Mouse (Mus musculus) MEL (cell line): ENCODE data around the gene Gm44579. TPM values are rescaled to one million over a fixed set of nuclear protein-coding genes. Genes with fewer than 3 reads are reported as not detected.

Source experiments
- DNase-seq: peaks from one replicate; pipeline ENCODE4 v3.0.0; 2011; ENCODE audit warnings: low read depth, low spot score
- H3K27ac ChIP-seq: 2 replicates; pipeline ENCODE4 v1.5.1; 2012; ENCODE audit warnings: low read depth, mild to moderate bottlenecking, control low read depth, low read length, moderate library complexity; ENCODE audit not compliant: control insufficient read depth
- H3K27me3 ChIP-seq, 2 experiments: fragments of 150-350 bp in 1 of 2; sonication (generic) in 1 of 2; 2 replicates each; pipeline ENCODE4 v1.6.1; 2012; ENCODE audit warnings: low read length in 2 of 2, mild to moderate bottlenecking in 2 of 2, improper control_type of control experiment in 1 of 2, moderate library complexity in 1 of 2; ENCODE audit not compliant: insufficient read depth in 2 of 2, control insufficient read depth in 1 of 2
- H3K36me3 ChIP-seq, 2 experiments: 2 replicates each; pipeline ENCODE4 v1.6.1; 2012 to 2014; ENCODE audit warnings: low read length in 2 of 2, improper control_type of control experiment in 1 of 2, inconsistent platforms in 1 of 2, mild to moderate bottlenecking in 1 of 2; ENCODE audit not compliant: insufficient read depth in 2 of 2, control insufficient read depth in 1 of 2
- H3K4me1 ChIP-seq, 2 experiments: fragments of 150-350 bp in 1 of 2; sonication (generic) in 1 of 2; 2 replicates each; pipeline ENCODE4 v1.6.1; 2012; ENCODE audit warnings: low read length in 2 of 2, improper control_type of control experiment in 1 of 2, mild to moderate bottlenecking in 1 of 2; ENCODE audit not compliant: insufficient read depth in 2 of 2, control insufficient read depth in 1 of 2
- H3K4me3 ChIP-seq, 2 experiments: fragments of 150-350 bp in 1 of 2; sonication (generic) in 1 of 2; 2 replicates each; pipeline ENCODE4 v1.5.1; 2012; ENCODE audit warnings: low read depth in 2 of 2, low read length in 2 of 2, mild to moderate bottlenecking in 2 of 2, moderate library complexity in 2 of 2, control low read depth in 1 of 2, improper control_type of control experiment in 1 of 2; ENCODE audit not compliant: control insufficient read depth in 1 of 2, insufficient read depth in 1 of 2
- H3K79me2 ChIP-seq: 2 replicates; pipeline ENCODE4 v1.6.1; 2012; ENCODE audit warnings: mild to moderate bottlenecking, low read length, moderate library complexity; ENCODE audit not compliant: control insufficient read depth, poor library complexity, insufficient read depth
- H3K9ac ChIP-seq: 2 replicates; pipeline ENCODE4 v1.6.1; 2012; ENCODE audit warnings: low read depth, mild to moderate bottlenecking, control low read depth, low read length, moderate library complexity; ENCODE audit not compliant: control insufficient read depth, poor library complexity, severe bottlenecking
- H3K9me3 ChIP-seq: fragments of 150-350 bp; sonication (generic); replicated peaks from 2 replicates; pipeline ENCODE4 v1.6.1; 2012; ENCODE audit warnings: mild to moderate bottlenecking, low read length, improper control_type of control experiment, moderate library complexity; ENCODE audit not compliant: insufficient read depth
- BHLHE40 ChIP-seq: IDR thresholded peaks from 2 replicates; pipeline ENCODE4 v1.6.1; 2012; ENCODE audit warnings: low read depth, mild to moderate bottlenecking, inconsistent platforms, low read length, improper control_type of control experiment, borderline replicate concordance
- CHD1 ChIP-seq: IDR thresholded peaks from 2 replicates; pipeline ENCODE4 v1.6.1; 2012; ENCODE audit warnings: low read depth, mild to moderate bottlenecking, inconsistent platforms, low read length, improper control_type of control experiment
- CTCF ChIP-seq, 3 experiments: IDR thresholded peaks in 2 of 3; conservative IDR thresholded peaks in 1 of 3; 2 replicates each; pipeline ENCODE4 v1.5.1; 2011 to 2012; ENCODE audit warnings: low read length in 3 of 3, low read depth in 2 of 3, mild to moderate bottlenecking in 2 of 3, improper control_type of control experiment in 1 of 3, inconsistent platforms in 1 of 3, mixed read lengths in 1 of 3, moderate library complexity in 1 of 3; ENCODE audit not compliant: control insufficient read depth in 1 of 3, insufficient read depth in 1 of 3, poor library complexity in 1 of 3, severe bottlenecking in 1 of 3
- EP300 ChIP-seq, 2 experiments: IDR thresholded peaks; 2 replicates each; pipeline ENCODE4 v1.6.1; 2011; ENCODE audit warnings: improper control_type of control experiment in 2 of 2, low read length in 2 of 2, low read depth in 1 of 2, mild to moderate bottlenecking in 1 of 2
- ETS1 ChIP-seq: IDR thresholded peaks from 2 replicates; pipeline ENCODE4 v1.6.1; 2012; ENCODE audit warnings: low read depth, mild to moderate bottlenecking, inconsistent platforms, low read length, improper control_type of control experiment, moderate library complexity
- GATA1 ChIP-seq: IDR thresholded peaks from 2 replicates; pipeline ENCODE4 v1.6.1; 2011; ENCODE audit warnings: low read depth, low read length, improper control_type of control experiment
- MAZ ChIP-seq: IDR thresholded peaks from 2 replicates; pipeline ENCODE4 v1.6.1; 2012; ENCODE audit warnings: low read depth, mild to moderate bottlenecking, inconsistent platforms, low read length, improper control_type of control experiment
- MXI1 ChIP-seq: IDR thresholded peaks from 2 replicates; pipeline ENCODE4 v1.6.1; 2011; ENCODE audit warnings: mild to moderate bottlenecking, low read depth, low read length, improper control_type of control experiment
- MYB ChIP-seq: IDR thresholded peaks from 2 replicates; pipeline ENCODE4 v1.6.1; 2011; ENCODE audit warnings: mild to moderate bottlenecking, low read depth, low read length, improper control_type of control experiment
- NELFE ChIP-seq: IDR thresholded peaks from 2 replicates; pipeline ENCODE4 v1.6.1; 2011; ENCODE audit warnings: low read depth, low read length, improper control_type of control experiment
- POLR2A ChIP-seq, 2 experiments: IDR thresholded peaks; 2 replicates each; pipeline ENCODE4 v1.6.1; 2011 to 2012; ENCODE audit warnings: low read length in 2 of 2, mild to moderate bottlenecking in 2 of 2, control low read depth in 1 of 2, improper control_type of control experiment in 1 of 2, low read depth in 1 of 2, moderate library complexity in 1 of 2; ENCODE audit not compliant: control insufficient read depth in 1 of 2, insufficient read depth in 1 of 2, poor library complexity in 1 of 2
- POLR2AphosphoS2 ChIP-seq: IDR thresholded peaks from 2 replicates; pipeline ENCODE4 v1.6.1; 2011; ENCODE audit warnings: low read length, improper control_type of control experiment
- POLR2AphosphoS5 ChIP-seq: IDR thresholded peaks from 2 replicates; pipeline ENCODE4 v1.6.1; 2012; ENCODE audit warnings: low read depth, borderline replicate concordance, mild to moderate bottlenecking, inconsistent platforms, low read length, moderate library complexity, mixed read lengths
- SMC3 ChIP-seq: IDR thresholded peaks from 2 replicates; pipeline ENCODE4 v1.6.1; 2011; ENCODE audit warnings: low read depth, low read length, improper control_type of control experiment
- TAL1 ChIP-seq: IDR thresholded peaks from 2 replicates; pipeline ENCODE4 v1.6.1; 2012; ENCODE audit warnings: mild to moderate bottlenecking, inconsistent platforms, low read length, moderate library complexity, mixed read lengths
- TBP ChIP-seq: IDR thresholded peaks from 2 replicates; pipeline ENCODE4 v1.8.0; 2011; ENCODE audit warnings: low read depth, low read length, improper control_type of control experiment
- USF2 ChIP-seq, 2 experiments: IDR thresholded peaks; 2 replicates each; pipeline ENCODE4 v1.6.1; 2011 to 2012; ENCODE audit warnings: improper control_type of control experiment in 2 of 2, low read length in 2 of 2, borderline replicate concordance in 1 of 2, inconsistent platforms in 1 of 2, low read depth in 1 of 2, mild to moderate bottlenecking in 1 of 2; ENCODE audit not compliant: insufficient read depth in 1 of 2
- ZKSCAN1 ChIP-seq: IDR thresholded peaks from 2 replicates; pipeline ENCODE4 v1.6.1; 2012; ENCODE audit warnings: low read depth, mild to moderate bottlenecking, inconsistent platforms, low read length, improper control_type of control experiment, moderate library complexity
- ZNF384 ChIP-seq: IDR thresholded peaks from 2 replicates; pipeline ENCODE4 v1.6.1; 2012; ENCODE audit warnings: low read depth, mild to moderate bottlenecking, inconsistent platforms, low read length, improper control_type of control experiment
- polyA plus RNA-seq, 2 experiments: library from polyadenylated mRNA; stranded (reverse) in 1 of 2; unstranded in 1 of 2; fragments of >175 nt in 1 of 2; fragments of >200 nt in 1 of 2; gene quantifications; 2 replicates each; pipeline versions ENCODE4 v1.2.1 to v1.2.4; 2012; ENCODE audit warnings: low replicate concordance in 2 of 2, low read depth in 1 of 2; ENCODE audit not compliant: insufficient read length in 2 of 2, insufficient read depth in 1 of 2, missing spikeins in 1 of 2
- total RNA-seq: library from RNA; depleted of rRNA; stranded (reverse); fragments of 300-350 nt; gene quantifications from 2 replicates; pipeline ENCODE4 v1.2.3, GENCODE M21; 2012

The Gm44579 gene
- total and polyA plus RNA-seq, 3 experiments = not detected

DNA sequence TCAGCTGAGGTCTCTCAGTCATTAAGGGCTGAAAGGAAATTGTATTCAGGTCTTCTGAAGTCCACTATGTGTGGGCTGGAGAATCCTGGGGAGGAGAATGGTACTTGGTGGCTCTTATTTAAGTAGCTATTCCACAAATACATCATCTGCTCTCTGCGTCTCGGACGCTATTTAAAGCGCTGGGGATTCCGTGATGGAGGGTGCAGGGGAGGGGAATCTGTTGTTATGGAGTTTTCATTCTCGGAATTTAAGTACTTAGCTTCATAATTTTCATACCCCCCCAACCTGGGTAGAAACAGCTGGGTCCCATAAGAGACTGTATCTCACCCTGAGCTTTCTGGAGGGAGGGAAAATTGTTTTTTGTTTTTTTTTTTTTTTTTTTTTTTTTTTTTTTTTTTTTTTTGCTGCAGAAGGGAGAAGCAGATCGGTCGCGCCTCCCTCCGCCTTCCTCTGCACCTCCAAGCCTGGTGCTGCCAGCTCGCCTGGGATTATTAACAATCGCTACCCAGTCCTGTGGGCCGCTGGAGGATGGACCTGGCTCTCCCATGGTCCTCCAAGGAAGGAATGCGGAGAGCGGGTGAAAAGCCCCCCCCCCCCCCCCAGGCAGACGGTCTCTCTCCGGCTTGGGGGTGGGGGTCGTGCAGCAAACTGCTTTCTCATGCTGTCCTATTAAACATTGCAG lies 53.7 kb downstream of the Gm44579 start, which contains the start of gene Ccdc184:
Ccdc184 (plus strand) TSS at position 196 of the 682 bp plus-strand sequence.
- Histone ChIP-seq H3K27ac (no peak within 1 kb of the TSS), H3K4me1 (no peaks in the 10 kb centered on the region), H3K4me3 (no peak within 1 kb of the TSS), H3K27me3 (peaks cover 29 to 49% of the 10 kb centered on the region in 2 experiments), H3K9me3 (no peaks in the 10 kb centered on the region), H3K79me2 (no peaks in the 10 kb centered on the region), H3K36me3 (no peaks in the 10 kb centered on the region), H3K9ac (no peak within 1 kb of the TSS)
- TF ChIP-seq EP300 (IDR thresholded peaks at IDR 0.05; ENCODE audit: low read depth in 1 of 2, low read length in 2 of 2) (no peak), POLR2AphosphoS5 (no peak), ZKSCAN1 (no peak)
- DNase-seq = no peak

DNA sequence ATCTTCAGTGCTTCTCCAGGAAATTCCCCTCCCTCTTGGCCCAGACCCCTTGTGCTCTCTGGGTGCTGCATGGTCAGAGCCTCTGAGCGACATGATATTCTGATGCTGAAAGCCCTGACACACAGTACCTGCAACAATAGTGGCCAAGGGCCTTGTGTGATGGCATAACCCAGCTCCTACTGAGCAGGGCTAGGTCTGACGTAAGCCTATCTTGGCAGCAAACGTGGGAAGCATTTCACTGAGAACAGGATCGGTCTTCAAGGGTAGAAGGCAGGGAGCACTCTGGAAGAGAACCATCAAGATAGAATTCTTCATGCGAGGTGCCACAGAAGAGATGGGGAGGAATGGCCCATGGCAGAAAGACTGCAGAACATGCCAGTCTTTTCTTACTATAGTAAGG lies 55.3 kb downstream of the Gm44579 start, which contains the start of gene Asb8:
Asb8 (minus strand) TSS at position 101 of the 400 bp plus-strand sequence.
- Histone ChIP-seq H3K27ac (no peak within 1 kb of the TSS), H3K79me2 (no peaks in the 10 kb centered on the region), H3K9me3 (no peaks in the 10 kb centered on the region), H3K9ac (no peak within 1 kb of the TSS), H3K36me3 (no peaks in the 10 kb centered on the region), H3K27me3 (peaks cover 23 to 39% of the 10 kb centered on the region in 2 experiments), H3K4me3 (no peak within 1 kb of the TSS), H3K4me1 (no peaks in the 10 kb centered on the region)
- TF ChIP-seq TAL1 (no peak), CHD1 (no peak), USF2 (IDR thresholded peaks at IDR 0.05; ENCODE audit: borderline replicate concordance in 1 of 2, insufficient read depth in 1 of 2, low read depth in 1 of 2, low read length in 2 of 2) (no peak), BHLHE40 (no peak), CTCF (IDR thresholded peaks at IDR 0.05 in 2 of 3, conservative IDR thresholded peaks at IDR 0.05 in 1 of 3; ENCODE audit: control insufficient read depth in 1 of 3, insufficient read depth in 1 of 3, low read depth in 2 of 3, low read length in 3 of 3, poor library complexity in 1 of 3, severe bottlenecking in 1 of 3) (no peak), ZKSCAN1 (no peak), GATA1 (no peak), TBP (no peak), EP300 (IDR thresholded peaks at IDR 0.05; ENCODE audit: low read depth in 1 of 2, low read length in 2 of 2) (no peak), ZNF384 (no peak), POLR2AphosphoS2 (no peak), MAZ (no peak), POLR2A (IDR thresholded peaks at IDR 0.05; ENCODE audit: control insufficient read depth in 1 of 2, insufficient read depth in 1 of 2, low read depth in 1 of 2, low read length in 2 of 2, poor library complexity in 1 of 2) (no peak), MXI1 (no peak), NELFE (no peak), ETS1 (no peak), SMC3 (no peak), MYB (no peak)
- DNase-seq = no peak
